Mouse (Mus musculus) intestine, embryonic 16.5 days (tissue): ENCODE results near the gene Crtac1. TPM values are rescaled to one million over a fixed set of nuclear protein-coding genes. Genes with fewer than 3 reads are reported as not detected.

Experiments used
- ATAC-seq: fragments of 200-750 bp; cut with Nextera tagmentation; 2 replicates; pipeline ENCODE4 v1.8.0; 2017; ENCODE audit warnings: moderate TSS enrichment, moderate library complexity
- H3K27ac ChIP-seq: fragments of 300-500 bp; sonication (generic); 2 replicates; pipeline ENCODE4 v1.5.1; 2014; ENCODE audit warnings: mild to moderate bottlenecking, low read length
- H3K27me3 ChIP-seq: fragments of 300-500 bp; sonication (generic); replicated peaks from 2 replicates; pipeline ENCODE4 v1.6.1; 2014; ENCODE audit warnings: low read length, control low read depth, mixed read lengths; ENCODE audit not compliant: control insufficient read depth, insufficient read depth
- H3K36me3 ChIP-seq: fragments of 300-500 bp; sonication (generic); 2 replicates; pipeline ENCODE4 v1.6.1; 2014; ENCODE audit warnings: low read length, control low read depth; ENCODE audit not compliant: control insufficient read depth, insufficient read depth
- H3K4me1 ChIP-seq: fragments of 300-500 bp; sonication (generic); 2 replicates; pipeline ENCODE4 v1.6.1; 2014; ENCODE audit warnings: low read length, control low read depth, mixed read lengths; ENCODE audit not compliant: control insufficient read depth, insufficient read depth
- H3K4me2 ChIP-seq: fragments of 300-500 bp; sonication (generic); 2 replicates; pipeline ENCODE4 v1.6.1; 2014; ENCODE audit warnings: low read depth, low read length, control low read depth
- H3K4me3 ChIP-seq: fragments of 300-500 bp; sonication (generic); 2 replicates; pipeline ENCODE4 v1.5.1; 2014; ENCODE audit warnings: mild to moderate bottlenecking, low read length
- H3K9ac ChIP-seq: fragments of 300-500 bp; sonication (generic); 2 replicates; pipeline ENCODE4 v1.6.1; 2014; ENCODE audit warnings: low read depth, low read length
- H3K9me3 ChIP-seq: fragments of 300-500 bp; sonication (generic); 2 replicates; pipeline ENCODE4 v1.6.1; 2016; ENCODE audit warnings: low read length, control low read depth; ENCODE audit not compliant: control insufficient read depth
- WGBS: fragments of 180-500 bp; shearing (Covaris S2); extraction: QIAGEN DNeasy Blood & Tissue Kit; methylation state at CpG from one replicate; pipeline ENCODE4 v1.1.7; 2014; 5-methylcytosine and 5-hydroxymethylcytosine counted together
- polyA plus RNA-seq: library from polyadenylated mRNA; unstranded; fragments of >200 nt; fragmentation: Nextera tagmentation; extraction: Ambion mirVana; gene quantifications from 2 replicates; pipeline ENCODE4 v1.2.1, GENCODE M21; 2015

Crtac1 gene
- polyA plus RNA-seq, 1 experiment from 2014 or later: 5.6 TPM

GRCm38 (mm10) chr19:42397281-42397680, 34.3 kb downstream of the Crtac1 start:
- Histone ChIP-seq H3K4me2 (no peak overlapping the region), H3K27ac (no peak overlapping the region), H3K9me3 (no peaks in the 10 kb centered on the region), H3K36me3 (no peaks in the 10 kb centered on the region), H3K27me3 (no peaks in the 10 kb centered on the region), H3K4me3 (no peak overlapping the region), H3K4me1 (no peaks in the 10 kb centered on the region), H3K9ac (no peak overlapping the region)
- 16% methylated on average over 11 of the region's 11 CpGs for WGBS
- ATAC-seq: no peak

DNA sequence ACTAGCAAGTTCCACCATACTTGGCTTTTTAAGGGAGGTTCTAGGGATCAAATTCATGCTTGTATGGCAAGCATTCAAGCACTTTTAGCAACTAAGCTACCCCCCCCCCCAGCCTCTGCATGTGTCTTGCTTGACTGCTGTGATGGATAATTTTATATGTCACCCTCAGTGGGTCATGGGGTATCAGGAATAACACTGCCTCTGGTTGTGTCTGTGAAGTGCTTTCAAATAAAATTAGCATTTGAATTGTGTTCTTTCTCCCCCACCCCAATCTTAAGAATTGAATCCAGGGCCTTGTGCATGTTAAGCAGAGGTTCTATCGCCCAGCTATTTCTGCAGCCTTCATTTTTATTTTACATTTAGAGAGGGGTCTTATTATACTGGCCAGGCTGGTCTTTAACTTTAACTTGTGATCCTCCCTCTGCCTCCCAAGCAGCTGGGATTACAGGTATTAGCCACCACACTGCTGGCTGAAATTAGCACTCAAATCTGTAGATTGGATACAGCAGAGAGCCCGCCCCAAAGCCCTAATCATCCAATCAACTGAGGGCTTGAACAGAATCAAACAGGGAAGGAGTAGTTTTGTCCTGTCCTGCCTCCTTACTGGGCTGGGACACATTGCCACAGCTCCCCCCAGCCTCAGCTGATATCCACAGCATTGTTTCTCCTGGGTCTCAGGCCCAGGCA, 36.6 kb downstream of the Crtac1 start:
- Histone ChIP-seq H3K9ac (no peak overlapping the region), H3K27me3 (no peaks in the 10 kb centered on the region), H3K4me2 (no peak overlapping the region), H3K27ac (no peak overlapping the region), H3K36me3 (no peaks in the 10 kb centered on the region), H3K4me1 (no peaks in the 10 kb centered on the region), H3K4me3 (no peak overlapping the region), H3K9me3 (no peaks in the 10 kb centered on the region)
- no peak for ATAC-seq
- WGBS: 69% methylated on average over 2 of the region's 2 CpGs

DNA sequence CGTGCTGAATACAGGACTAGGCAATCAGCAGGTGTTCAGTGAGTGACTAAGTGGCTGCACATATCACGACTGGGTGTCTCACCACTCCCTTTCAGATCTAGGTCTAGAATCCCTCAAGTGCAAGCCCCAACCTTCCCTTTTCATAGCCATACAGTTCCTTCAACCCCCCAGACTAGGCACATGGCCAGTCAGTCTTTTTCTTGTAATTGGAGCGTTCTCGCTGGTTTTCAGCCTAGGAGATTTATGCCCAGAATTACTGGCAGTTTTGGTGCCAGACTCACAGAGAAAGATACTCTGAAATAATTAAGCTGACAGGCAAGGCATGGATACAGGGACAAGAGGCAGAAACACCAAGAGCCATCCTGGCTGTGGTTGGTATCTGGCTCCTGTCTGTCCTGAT, 37.7 kb downstream of the Crtac1 start:
- Histone ChIP-seq H3K4me1 (no peaks in the 10 kb centered on the region), H3K4me2 (no peak overlapping the region), H3K36me3 (no peaks in the 10 kb centered on the region), H3K9me3 (no peaks in the 10 kb centered on the region), H3K27ac (no peak overlapping the region), H3K9ac (no peak overlapping the region), H3K4me3 (no peak overlapping the region), H3K27me3 (no peaks in the 10 kb centered on the region)
- no peak for ATAC-seq
- WGBS: 78% methylated on average over 4 of the region's 4 CpGs

DNA sequence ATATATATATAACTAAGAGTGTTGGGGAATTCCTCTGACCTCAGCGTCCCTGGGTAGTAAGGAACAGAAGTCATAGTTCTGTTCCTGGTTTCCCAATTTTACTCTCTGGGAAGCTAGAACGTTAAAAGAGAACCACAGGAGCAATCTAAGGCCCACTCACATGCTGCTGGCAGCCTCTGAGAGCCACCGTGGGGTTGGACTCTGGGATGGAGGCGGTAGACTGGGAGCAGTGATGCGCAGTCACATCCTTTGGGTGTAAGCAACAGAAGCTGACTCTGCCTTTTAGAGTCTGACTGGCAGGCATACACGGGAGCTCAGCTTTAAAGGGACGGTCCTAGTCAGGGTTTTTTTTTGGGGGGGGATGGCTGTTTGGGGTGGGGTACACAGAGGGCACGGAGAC, 39.5 kb downstream of the Crtac1 start:
- Histone ChIP-seq H3K9ac (no peak overlapping the region), H3K27ac (no peak overlapping the region), H3K36me3 (no peaks in the 10 kb centered on the region), H3K27me3 (no peaks in the 10 kb centered on the region), H3K4me2 (no peak overlapping the region), H3K4me1 (no peaks in the 10 kb centered on the region), H3K4me3 (no peak overlapping the region), H3K9me3 (no peaks in the 10 kb centered on the region)
- WGBS: 88% methylated on average over 8 of the region's 8 CpGs
- no peak for ATAC-seq

- Histone ChIP-seq H3K4me1 (no peaks in the 10 kb centered on the region), H3K4me3 (no peak overlapping the region), H3K9me3 (no peaks in the 10 kb centered on the region), H3K36me3 (no peaks in the 10 kb centered on the region), H3K27me3 (no peaks in the 10 kb centered on the region), H3K9ac (no peak overlapping the region), H3K4me2 (no peak overlapping the region), H3K27ac (no peak overlapping the region)
- 87% methylated on average over 14 of the region's 14 CpGs for WGBS
- no peak for ATAC-seq
These were observed 42.0 kb downstream of the Crtac1 start for GRCm38 (mm10) chr19:42389574-42389973.

GRCm38 (mm10) chr19:42384981-42385598, 46.5 kb downstream of the Crtac1 start:
- Histone ChIP-seq H3K4me2 (no peak overlapping the region), H3K4me1 (no peaks in the 10 kb centered on the region; the same call in 1 of the 2 replicates), H3K36me3 (no peaks in the 10 kb centered on the region), H3K9ac (no peak overlapping the region), H3K4me3 (no peak overlapping the region), H3K27ac (no peak overlapping the region), H3K27me3 (peaks cover 12% of the 10 kb centered on the region; the same call in 1 of the 2 replicates), H3K9me3 (no peaks in the 10 kb centered on the region)
- WGBS: 24% methylated on average over 15 of the region's 15 CpGs
- ATAC-seq: no peak

- no peaks in the 10 kb centered on the region; the same call in 1 of the 2 replicates for H3K4me1 ChIP-seq
- H3K4me2 ChIP-seq: peak overlapping the region; percentile 45
- no peaks in the 10 kb centered on the region for H3K9me3 ChIP-seq
- 2% methylated on average over 13 of the region's 13 CpGs for WGBS
- H3K4me3 ChIP-seq: peak overlapping the region; percentile 28
- peak; percentile 38; the same call in 1 of the 2 replicates for ATAC-seq
- H3K36me3 ChIP-seq: no peaks in the 10 kb centered on the region
- peaks cover 20% of the 10 kb centered on the region; the same call in 1 of the 2 replicates for H3K27me3 ChIP-seq
- no peak overlapping the region for H3K27ac ChIP-seq
- H3K9ac ChIP-seq: 0 out of 2 replicates have a peak overlapping the region, but pooled peaks have one; percentile 14
These were observed 50.6 kb downstream of the Crtac1 start for GRCm38 (mm10) chr19:42380981-42381373.

DNA sequence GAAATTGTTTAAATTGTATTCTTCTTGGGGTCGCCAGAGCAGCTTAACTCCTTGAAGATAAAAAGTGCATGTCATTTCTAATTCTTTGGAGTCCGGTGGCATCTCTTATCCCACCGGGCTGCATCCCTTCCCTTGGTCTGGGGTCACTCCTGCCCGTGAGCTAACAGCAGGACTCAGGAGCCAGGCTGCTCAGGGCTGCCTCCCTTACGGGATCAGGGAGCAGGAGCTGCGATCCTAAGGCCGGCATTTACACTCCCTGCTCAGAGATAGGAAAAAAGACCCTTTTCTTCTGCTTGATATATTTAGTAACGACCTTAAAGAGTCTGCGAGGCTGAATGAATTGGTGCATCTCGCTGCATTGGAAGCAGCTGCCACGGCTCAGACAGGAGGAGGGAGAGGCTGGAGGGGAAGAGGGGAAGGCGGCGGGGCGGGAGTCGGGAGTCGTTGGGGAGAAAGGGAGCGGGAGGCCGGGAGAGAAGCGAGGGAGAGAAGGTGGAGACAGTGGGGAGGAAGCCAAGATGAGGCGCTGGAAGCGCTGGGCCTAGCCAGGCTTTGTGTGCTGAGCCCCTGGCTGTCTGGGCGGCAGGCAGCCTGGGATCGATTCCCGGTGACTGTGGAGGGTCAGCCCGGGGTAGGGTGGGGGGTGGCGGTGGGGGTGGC, 51.1 kb downstream of the Crtac1 start:
- 1% methylated on average over 26 of the region's 26 CpGs for WGBS
- ATAC-seq: peak; percentile 23; the same call in 1 of the 2 replicates
- H3K4me1 ChIP-seq: no peaks in the 10 kb centered on the region; the same call in 1 of the 2 replicates
- H3K27me3 ChIP-seq: peaks cover 20% of the 10 kb centered on the region; the same call in 1 of the 2 replicates
- peak overlapping the region; percentile 45 for H3K4me2 ChIP-seq
- H3K36me3 ChIP-seq: no peaks in the 10 kb centered on the region
- H3K27ac ChIP-seq: no peak overlapping the region
- peak overlapping the region; percentile 28 for H3K4me3 ChIP-seq
- 0 out of 2 replicates have a peak overlapping the region, but pooled peaks have one; percentile 14 for H3K9ac ChIP-seq
- H3K9me3 ChIP-seq: no peaks in the 10 kb centered on the region

DNA sequence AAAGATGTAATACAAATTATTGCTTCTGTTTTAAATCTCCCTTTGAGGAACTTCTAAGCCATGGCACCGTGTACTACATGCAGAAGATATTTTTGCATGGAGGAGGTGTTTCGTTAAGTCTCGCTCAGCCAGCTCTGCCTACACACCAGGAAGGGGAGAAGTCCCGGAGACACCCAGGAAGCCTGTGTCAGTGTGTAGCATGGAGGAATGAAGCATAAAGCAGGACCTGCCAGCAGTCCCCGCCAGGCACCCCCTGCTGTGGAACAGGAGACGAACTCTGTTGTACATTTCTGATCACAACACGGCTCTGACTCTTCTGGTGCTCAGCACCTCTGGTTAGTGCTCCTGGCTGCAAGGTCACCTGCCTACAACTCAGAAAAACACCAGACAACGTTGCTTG, 51.8 kb downstream of the Crtac1 start:
- no peak overlapping the region for H3K27ac ChIP-seq
- WGBS: 44% methylated on average over 8 of the region's 8 CpGs
- no peak overlapping the region for H3K4me3 ChIP-seq
- no peak for ATAC-seq
- no peak overlapping the region for H3K4me2 ChIP-seq
- H3K9ac ChIP-seq: no peak overlapping the region
- H3K9me3 ChIP-seq: no peaks in the 10 kb centered on the region
- no peaks in the 10 kb centered on the region; the same call in 1 of the 2 replicates for H3K4me1 ChIP-seq
- H3K27me3 ChIP-seq: peaks cover 20% of the 10 kb centered on the region; the same call in 1 of the 2 replicates
- no peaks in the 10 kb centered on the region for H3K36me3 ChIP-seq
